Mouse (Mus musculus) inflammation-experienced regulatory T-cells (primary cell): Measurements from ENCODE around the gene 2410131K14Rik. TPM values are rescaled to one million over a fixed set of nuclear protein-coding genes. Genes with fewer than 3 reads are reported as not detected.

Experiments
- polyA plus RNA-seq, 2 experiments: library from polyadenylated mRNA; unstranded; fragments of 100-300 nt; shearing (Covaris generic); gene quantifications; one replicate each; pipeline ENCODE4 v1.2.1; 2017

The 2410131K14Rik gene
- 1 to 10 TPM; 5.7 to 7.3 TPM for polyA plus RNA-seq

DNA sequence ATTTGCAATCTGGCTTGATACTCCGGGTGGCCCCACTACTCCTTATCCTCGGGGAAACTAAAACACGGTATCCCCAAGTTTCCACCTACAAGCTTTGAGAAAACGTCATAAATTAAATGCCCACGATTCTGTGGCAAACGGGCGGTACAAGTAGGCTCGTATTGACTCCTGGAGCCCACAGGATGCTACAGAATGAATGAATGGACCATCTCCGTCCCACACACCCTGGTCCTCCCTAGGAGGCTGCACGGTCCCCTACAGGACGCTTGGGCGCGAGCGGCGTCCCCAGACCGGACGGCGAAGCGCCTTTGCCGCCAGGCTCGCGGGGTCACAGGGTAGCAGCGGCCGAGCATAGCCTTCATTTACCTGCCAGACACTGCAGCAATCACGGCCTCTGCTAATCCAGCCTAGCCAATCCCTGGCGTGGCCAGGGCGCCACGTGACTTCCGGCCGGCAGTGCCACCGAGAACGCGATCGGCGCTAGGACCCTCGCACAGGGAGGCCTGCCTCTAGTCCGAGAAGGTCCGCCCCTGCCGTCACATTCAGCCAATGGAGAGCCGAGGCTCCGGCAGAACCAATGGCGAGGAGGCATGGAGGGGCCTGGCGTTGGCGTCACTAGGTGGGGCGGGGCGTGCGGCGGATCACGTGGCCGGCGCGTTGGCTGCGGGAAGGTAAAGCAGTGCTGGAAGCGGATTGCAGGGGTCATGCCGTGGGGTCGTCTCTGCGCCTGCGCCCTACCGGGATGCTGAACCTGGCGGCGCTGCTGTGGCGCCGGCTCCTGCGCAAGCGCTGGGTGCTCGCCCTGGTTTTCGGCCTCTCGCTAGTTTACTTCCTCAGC, at the start of gene 2410131K14Rik, which contains the start of gene Rnft2:
TSS of gene 2410131K14Rik (plus strand) at position 622 of the 838 bp plus-strand sequence.
TSS of gene Rnft2 (minus strand) at position 511 of the 838 bp plus-strand sequence.

Other genes starting within 250 kb of the 2410131K14Rik start
- 10 to 100 TPM; 46.0 to 88.9 TPM for gene Tesc, start 217.5 kb upstream of the 2410131K14Rik start, polyA plus RNA-seq
- 10 to 100 TPM; 12.7 to 28.9 TPM for gene Fbxw8, start 89.8 kb upstream of the 2410131K14Rik start, polyA plus RNA-seq
- under 1 TPM in 1 of 2 experiments, not detected in 1; 0.91 TPM for gene Hrk, start 80.6 kb upstream of the 2410131K14Rik start, polyA plus RNA-seq
- 1 to 10 TPM in 1 of 2 experiments, under 1 TPM in 1; 0.07 to 2.8 TPM for gene Rnft2, start 111 bp upstream of the 2410131K14Rik start, polyA plus RNA-seq